Mouse (Mus musculus) common myeloid progenitor, adult 5-6 weeks (primary cell): ENCODE measurements around the gene Pdcd11. TPM values are rescaled to one million over a fixed set of nuclear protein-coding genes. Genes with fewer than 3 reads are reported as not detected.

Experiments used
- ATAC-seq: replicated peaks from 2 replicates; pipeline ENCODE4 v1.8.0; 2016; ENCODE audit warnings: low read depth, mild to moderate bottlenecking, moderate TSS enrichment, inconsistent platforms; ENCODE audit not compliant: poor library complexity, severe bottlenecking
- total RNA-seq: library from RNA; stranded (forward); fragments of 200-1000, 187-1606 nt; gene quantifications from 2 replicates; pipeline ENCODE4 v1.2.3, GENCODE M21; 2017

Pdcd11 gene
- total RNA-seq, 1 experiment from 2014 or later: 37.1 TPM

- no peak for ATAC-seq
These were observed 72.7 kb downstream of the Pdcd11 start for GRCm38 (mm10) chr19:47163176-47163744.

- no peak for ATAC-seq
These were observed 76.2 kb downstream of the Pdcd11 start for GRCm38 (mm10) chr19:47166758-47167157.

DNA sequence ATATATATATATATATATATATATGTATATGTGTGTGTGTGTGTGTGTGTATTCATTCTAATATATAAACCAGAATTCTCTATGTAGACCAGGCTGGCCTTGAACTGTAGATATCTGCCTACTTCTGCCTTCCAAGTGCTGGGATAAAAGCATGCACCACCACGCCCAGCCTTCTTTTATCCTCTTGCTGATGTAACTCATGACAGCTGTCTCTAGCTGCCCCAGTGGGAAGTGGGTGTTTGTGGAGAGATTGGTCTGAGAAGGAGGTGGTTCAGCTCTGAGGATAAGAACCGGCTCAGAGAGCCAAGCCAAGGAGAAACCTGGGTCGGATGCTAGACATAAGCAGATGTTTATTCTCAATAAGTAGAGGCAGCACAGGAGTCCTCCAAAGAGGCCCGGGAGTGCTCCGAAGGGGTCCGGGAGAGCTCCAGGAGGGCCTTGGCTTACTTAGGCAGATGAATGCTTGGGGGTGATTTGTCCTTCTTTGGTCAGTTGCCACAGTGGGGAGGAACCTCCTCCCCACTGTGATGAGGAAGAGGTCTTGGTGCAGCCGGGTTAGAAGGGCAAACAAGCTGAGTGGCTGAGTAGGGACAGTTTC, 77.1 kb downstream of the Pdcd11 start:
- ATAC-seq: no peak

DNA sequence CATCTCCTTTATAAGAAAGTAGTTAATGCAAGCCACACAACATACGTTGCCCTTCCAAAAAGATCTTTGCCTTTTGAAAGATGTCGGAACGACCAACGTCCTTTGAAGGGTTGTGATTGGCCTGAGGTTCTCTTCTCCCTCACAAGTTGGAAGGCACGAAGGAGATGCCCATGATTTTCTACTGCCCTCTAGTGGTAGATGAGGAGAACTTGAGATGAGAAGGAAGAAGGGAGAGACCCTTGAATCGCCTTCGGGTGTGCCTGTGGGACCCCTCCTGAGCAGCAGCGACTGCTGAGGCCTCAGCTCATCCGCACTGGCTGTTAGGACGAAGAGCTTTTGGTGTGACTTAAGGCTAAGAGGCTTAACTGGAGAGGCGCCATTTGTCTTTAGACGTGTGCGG, 77.7 kb downstream of the Pdcd11 start:
- ATAC-seq: peak; percentile 89

DNA sequence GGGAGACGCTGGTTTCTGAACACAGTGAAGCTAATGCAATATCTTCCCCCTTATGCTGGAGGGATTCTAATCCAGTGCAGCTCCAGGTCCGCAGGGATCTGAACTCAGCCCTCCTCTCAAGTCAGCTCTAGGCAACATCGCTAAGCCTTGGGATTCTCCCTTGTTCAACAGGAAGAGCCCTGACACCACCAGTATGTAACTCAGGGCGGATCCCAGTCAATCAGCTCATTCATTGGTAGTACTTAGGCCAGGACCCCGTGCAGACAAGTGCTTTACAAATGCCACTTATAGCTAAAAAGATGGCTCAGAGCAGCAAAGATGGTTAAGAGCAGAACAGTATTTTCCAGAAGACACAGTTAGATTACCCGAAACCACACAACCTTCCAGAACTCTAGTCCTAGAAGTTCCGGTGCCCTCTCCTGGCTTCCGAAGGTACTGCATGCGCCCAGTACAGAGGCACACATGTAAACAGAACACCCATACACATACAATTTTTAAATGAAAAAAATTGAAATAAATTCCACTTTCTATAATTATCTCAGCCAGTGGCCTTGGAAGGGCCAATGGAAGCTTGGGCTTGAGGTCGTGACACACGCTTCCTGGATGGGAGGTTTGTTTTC, 78.3 kb downstream of the Pdcd11 start:
- peak; percentile 88 for ATAC-seq

DNA sequence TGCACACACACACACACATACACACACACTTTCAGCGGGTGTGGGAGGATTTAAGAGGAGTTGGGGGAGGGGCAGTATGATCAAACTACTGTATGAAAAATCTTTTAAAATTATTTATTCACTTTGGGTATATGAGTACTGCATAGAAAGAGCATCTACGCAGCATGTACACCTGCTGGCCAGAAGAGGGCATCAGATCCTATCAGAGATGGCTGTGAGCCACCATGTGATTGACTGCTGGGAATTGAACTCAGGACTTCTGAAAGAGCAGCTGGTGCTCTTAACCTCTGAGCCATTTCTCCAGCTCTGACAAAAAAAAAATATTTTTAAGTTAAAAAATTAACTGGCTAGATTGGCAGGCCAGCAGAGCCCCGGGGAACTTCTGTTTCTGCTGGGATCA, 83.9 kb downstream of the Pdcd11 start:
- 0 out of 2 replicates have a peak, but pooled peaks have one; percentile 48 for ATAC-seq

- ATAC-seq: no peak
These were observed 84.9 kb downstream of the Pdcd11 start for GRCm38 (mm10) chr19:47175472-47175871.

GRCm38 (mm10) chr19:47176916-47177505, 86.4 kb downstream of the Pdcd11 start:
- ATAC-seq: no peak

DNA sequence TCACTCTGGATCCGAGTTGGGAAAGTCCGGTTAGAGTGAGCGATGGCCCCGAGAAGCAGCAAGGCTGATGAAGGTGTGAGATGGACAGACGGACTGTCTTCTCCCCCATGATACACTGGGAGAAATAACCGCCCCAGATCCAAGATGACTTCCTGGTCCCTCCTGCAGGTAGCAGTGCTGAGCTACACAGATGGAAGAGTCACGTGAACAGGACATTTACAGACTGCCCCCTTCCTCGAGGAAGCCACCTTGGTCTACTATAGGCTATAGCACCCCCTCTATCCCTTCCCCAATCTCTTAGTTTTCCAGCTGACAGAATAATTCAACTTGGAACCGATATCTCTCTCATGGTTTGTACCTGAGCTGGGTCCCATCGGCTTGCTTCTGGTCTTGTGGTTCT, 87.4 kb downstream of the Pdcd11 start:
- ATAC-seq: peak; percentile 68

DNA sequence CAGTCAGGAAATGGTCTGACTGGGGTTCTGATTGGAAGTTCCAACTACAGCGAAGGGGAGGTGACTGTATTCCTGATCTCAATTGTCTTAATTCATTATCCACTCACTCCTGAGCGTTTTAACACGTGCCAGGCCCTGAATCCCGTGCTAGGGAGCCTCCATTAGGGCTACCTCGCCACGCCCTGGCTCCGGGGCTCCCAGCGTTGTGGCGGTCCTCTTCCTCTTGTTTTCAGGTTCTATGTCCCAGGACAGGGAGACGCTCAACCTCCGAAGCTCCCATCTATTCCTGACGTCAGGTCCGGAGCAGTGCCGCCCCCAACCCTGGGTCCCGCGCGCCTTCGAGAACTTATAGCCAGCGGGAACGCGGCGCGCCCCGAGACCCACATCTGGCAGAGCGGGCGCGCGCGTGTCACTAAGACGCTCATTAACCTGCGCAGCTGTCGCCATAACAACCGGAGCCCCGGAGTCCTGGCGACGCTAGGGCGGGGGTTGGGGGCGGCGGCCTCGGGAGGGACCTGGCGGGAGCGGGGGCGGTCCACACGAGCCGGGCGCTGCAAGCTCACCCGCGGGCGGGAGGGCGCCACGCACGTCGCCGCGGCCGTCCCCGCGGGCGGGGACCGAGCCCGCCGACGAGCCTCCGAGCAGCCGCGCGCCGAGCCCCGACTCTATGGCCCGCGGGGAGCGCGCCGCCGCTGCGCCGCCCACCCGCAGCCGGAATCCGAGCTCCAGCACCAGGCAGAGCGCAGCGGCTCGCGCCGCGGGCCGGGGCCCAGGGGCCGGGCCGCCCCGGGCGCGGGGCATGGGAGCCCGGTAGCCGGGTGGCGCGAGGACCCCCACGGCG, 88.1 kb downstream of the Pdcd11 start, which contains the start of gene Neurl1a:
TSS of gene Neurl1a (plus strand) at position 390 of the 841 bp plus-strand sequence.
- ATAC-seq: peak; percentile 30; the same call in 1 of the 2 replicates

DNA sequence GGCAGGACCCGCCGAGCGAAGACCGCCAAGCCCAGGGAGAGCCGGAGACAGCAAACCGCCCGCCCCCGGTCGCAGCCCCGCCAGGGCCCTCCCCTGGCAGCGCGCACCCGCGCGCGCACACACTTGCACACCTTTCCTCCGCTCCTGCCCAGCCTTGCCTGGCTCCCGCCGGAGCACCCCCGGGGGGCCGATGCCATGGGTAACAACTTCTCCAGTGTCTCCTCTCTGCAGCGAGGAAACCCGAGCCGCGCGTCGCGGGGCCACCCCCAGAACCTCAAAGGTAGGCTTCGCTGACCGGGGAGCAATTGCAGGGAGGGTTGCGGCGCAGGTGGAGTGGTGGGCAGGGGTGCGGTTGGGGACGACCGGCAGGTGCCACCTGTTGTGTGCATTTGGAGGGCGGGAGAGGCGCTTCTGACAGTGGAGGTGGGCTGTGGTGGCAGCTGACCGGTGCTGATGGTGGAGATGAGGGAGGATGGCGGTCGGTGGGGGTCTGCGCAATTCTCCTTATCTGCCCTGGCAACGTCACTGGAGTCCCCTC, 88.8 kb downstream of the Pdcd11 start:
- ATAC-seq: no peak

DNA sequence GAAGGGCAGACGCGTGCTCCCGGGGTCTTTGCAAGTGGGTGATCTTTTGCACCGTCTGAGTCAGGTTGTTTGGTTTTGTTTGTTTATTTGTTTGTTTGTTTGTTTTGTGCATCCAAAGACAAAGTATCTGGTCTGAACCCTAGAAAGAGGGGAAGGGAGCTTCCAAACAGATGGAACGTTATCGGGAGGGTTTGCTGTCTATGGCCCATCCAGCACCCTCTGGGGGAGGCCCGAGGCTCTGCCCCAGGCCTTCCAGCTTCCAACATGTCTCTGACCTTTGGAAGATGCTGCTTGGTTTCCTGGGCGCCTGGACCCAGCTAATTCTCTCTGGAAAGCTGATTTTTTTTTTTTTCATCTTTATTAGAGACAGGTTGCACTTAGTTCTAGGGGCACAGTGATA, 89.4 kb downstream of the Pdcd11 start:
- ATAC-seq: no peak

Other genes starting within 250 kb of the Pdcd11 start
- 0.34 and 0.64 TPM in 2 replicates for gene Ina, start 76.1 kb upstream of the Pdcd11 start, total RNA-seq
- 98.9 and 107 TPM in 2 replicates for gene Nt5c2, start 75.6 kb upstream of the Pdcd11 start, total RNA-seq
- gene Pcgf6, start 39.9 kb upstream of the Pdcd11 start, total RNA-seq: 20.9 and 21.6 TPM in 2 replicates
- 17.9 and 28.8 TPM in 2 replicates for gene Taf5, start 23.0 kb upstream of the Pdcd11 start, total RNA-seq
- gene Usmg5, start 121 bp upstream of the Pdcd11 start, total RNA-seq: 545 and 707 TPM in 2 replicates
- 7.6 and 17.6 TPM in 2 replicates for gene Calhm2, start 47.5 kb downstream of the Pdcd11 start, total RNA-seq
- not detected in 2 replicates for gene Calhm1, start 53.5 kb downstream of the Pdcd11 start, total RNA-seq
- not detected in 2 replicates for gene Calhm3, start 67.0 kb downstream of the Pdcd11 start, total RNA-seq
- 0.09 TPM in 1 of 2 replicates, not detected in the other for gene Neurl1a, start 88.1 kb downstream of the Pdcd11 start, total RNA-seq